Mouse (Mus musculus) adrenal gland, postnatal 25 days (tissue): ENCODE results near the gene Etv3. TPM values are rescaled to one million over a fixed set of nuclear protein-coding genes. Genes with fewer than 3 reads are reported as not detected.
"Not testable (repeated sequence)": the region's sequence is repeated elsewhere in the genome, so short reads cannot be mapped to it uniquely, and the experiment has no call there.

ENCODE experiments used
- DNase-seq: peaks from one replicate; pipeline ENCODE4 v3.0.0; 2021; ENCODE audit warnings: mixed read lengths
- total RNA-seq: library from RNA; stranded (reverse); gene quantifications from 2 replicates; pipeline ENCODE4 v1.2.3, GENCODE M21; 2021

The Etv3 gene
- total RNA-seq, 1 experiment from 2014 or later: 21.5 TPM

- no peak for DNase-seq
Observed at GRCm38 (mm10) chr3:87521126-87521525, 4.1 kb upstream of the Etv3 start.

GRCm38 (mm10) chr3:87521833-87522232, 3.4 kb upstream of the Etv3 start:
- DNase-seq: no peak

- no peak for DNase-seq
Observed at GRCm38 (mm10) chr3:87523701-87524100, 1.5 kb upstream of the Etv3 start.

- DNase-seq: no peak
Observed at GRCm38 (mm10) chr3:87525837-87526570, 797 bp downstream of the Etv3 start.

- no peak for DNase-seq
Observed at GRCm38 (mm10) chr3:87527139-87527538, 1.9 kb downstream of the Etv3 start.

GRCm38 (mm10) chr3:87528021-87528420, 2.8 kb downstream of the Etv3 start:
- DNase-seq: no peak

GRCm38 (mm10) chr3:87528841-87529240, 3.6 kb downstream of the Etv3 start:
- no peak for DNase-seq

GRCm38 (mm10) chr3:87529568-87529967, 4.4 kb downstream of the Etv3 start:
- DNase-seq: no peak

- DNase-seq: no peak
Observed at GRCm38 (mm10) chr3:87530234-87530633, 5.0 kb downstream of the Etv3 start.

- DNase-seq: no peak
Observed at GRCm38 (mm10) chr3:87533667-87534378, 8.6 kb downstream of the Etv3 start.

- DNase-seq: no peak
Observed at GRCm38 (mm10) chr3:87538034-87538433, 12.8 kb downstream of the Etv3 start.

- no peak for DNase-seq
Observed at GRCm38 (mm10) chr3:87540028-87540675, 14.9 kb downstream of the Etv3 start.

GRCm38 (mm10) chr3:87540714-87541113, 15.5 kb downstream of the Etv3 start:
- DNase-seq: no peak

- no peak for DNase-seq
Observed at GRCm38 (mm10) chr3:87542481-87543215, 17.4 kb downstream of the Etv3 start.

GRCm38 (mm10) chr3:87545554-87545953, 20.3 kb downstream of the Etv3 start:
- DNase-seq: no peak

- DNase-seq: no peak
Observed at GRCm38 (mm10) chr3:87546291-87546721, 21.1 kb downstream of the Etv3 start.

GRCm38 (mm10) chr3:87549908-87550307, 24.7 kb downstream of the Etv3 start:
- no peak for DNase-seq

GRCm38 (mm10) chr3:87552327-87552726, 27.1 kb downstream of the Etv3 start:
- DNase-seq: no peak

- no peak for DNase-seq
Observed at GRCm38 (mm10) chr3:87553196-87553935, 28.2 kb downstream of the Etv3 start.

GRCm38 (mm10) chr3:87554859-87555258, 29.7 kb downstream of the Etv3 start:
- not testable (repeated sequence) for DNase-seq

- DNase-seq: no peak
Observed at GRCm38 (mm10) chr3:87556109-87556531, 30.9 kb downstream of the Etv3 start.
